Mouse (Mus musculus) heart, adult 2 months (tissue): Measurements from ENCODE around the gene Ankrd54.

Source experiments
- CTCF ChIP-seq: fragments of 200-600 bp; IDR thresholded peaks from 2 replicates; pipeline ENCODE4 v1.8.1; 2022; ENCODE audit warnings: antibody characterized with exemption, mild to moderate bottlenecking, moderate library complexity
- EP300 ChIP-seq: fragments of 200-500 bp; IDR thresholded peaks from 2 replicates; pipeline ENCODE4 v1.6.1; 2011; ENCODE audit warnings: low read depth, low read length, control low read depth; ENCODE audit not compliant: insufficient read depth

- TF ChIP-seq CTCF (no peak), EP300 (0 out of 2 replicates have a peak, but pooled peaks have one; percentile 11)
Observed at GRCm38 (mm10) chr15:79108421-79109320, 46.0 kb upstream of the Ankrd54 start, which contains the start of gene Micall1.
